Comparison of ENCODE assay signal across 8 mouse cellular contexts in genomic region chr2:118546104-118546797, GRCm38 (mm10). TPM values are rescaled to one million over a fixed set of nuclear protein-coding genes. Genes with fewer than 3 reads are reported as not detected.
DNase-seq lines count a peak whose midpoint lies in the region; ATAC-seq and TF ChIP-seq lines count a peak whose summit lies in the region.

No protein-coding gene starts in this region.

- no peaks in the 10 kb centered on the region for H3K9me3 ChIP-seq in heart, embryonic 15.5 days (replicated peaks)
- no peaks in the 10 kb centered on the region for H3K9me3 ChIP-seq in MEL (replicated peaks; ENCODE audit: insufficient read depth, low read length)
- H3K9me3 ChIP-seq in hindbrain, embryonic 16.5 days (ENCODE audit: control insufficient read depth, low read length) = no peaks in the 10 kb centered on the region

- no peak overlapping the region for H3ac ChIP-seq in myocyte (ENCODE audit: control insufficient read depth, insufficient read length)

- peaks cover 80% of the 10 kb centered on the region for H3K4me1 ChIP-seq in heart, embryonic 15.5 days (replicated peaks)
- peaks cover 23 to 50% of the 10 kb centered on the region in 2 experiments for H3K4me1 ChIP-seq in MEL (ENCODE audit: control insufficient read depth in 1 of 2, insufficient read depth in 2 of 2, low read length in 2 of 2)
- H3K4me1 ChIP-seq in hindbrain, embryonic 16.5 days (ENCODE audit: control insufficient read depth, insufficient read depth, low read depth, low read length) = peaks cover 52% of the 10 kb centered on the region

- TF ChIP-seq CTCF in MEL (IDR thresholded peaks at IDR 0.05 in 2 of 3, conservative IDR thresholded peaks at IDR 0.05 in 1 of 3; ENCODE audit: control insufficient read depth in 1 of 3, insufficient read depth in 1 of 3, low read depth in 2 of 3, low read length in 3 of 3, poor library complexity in 1 of 3, severe bottlenecking in 1 of 3) = 0 out of 6 replicates have a peak, but pooled peaks of 1 of the 3 experiments have one; percentile 2

- TF ChIP-seq POLR2A in MEL (IDR thresholded peaks at IDR 0.05; ENCODE audit: control insufficient read depth in 1 of 2, insufficient read depth in 1 of 2, low read depth in 1 of 2, low read length in 2 of 2, poor library complexity in 1 of 2) (no peak), myocyte (IDR thresholded peaks at IDR 0.05; ENCODE audit: insufficient read length, low read depth) (no peak)

- H3K9ac ChIP-seq in heart, embryonic 15.5 days = peak overlapping the region; percentile 20
- peak overlapping the region; percentile 67 for H3K9ac ChIP-seq in MEL (ENCODE audit: control insufficient read depth, low read depth, low read length, poor library complexity, severe bottlenecking)
- H3K9ac ChIP-seq in hindbrain, embryonic 16.5 days (ENCODE audit: low read depth, low read length) = no peak overlapping the region; the same call in 1 of the 2 replicates

- peak overlapping the region; percentile 98 for H3K27ac ChIP-seq in heart, embryonic 15.5 days
- peak overlapping the region; percentile 36 for H3K27ac ChIP-seq in MEL (ENCODE audit: control insufficient read depth, low read depth, low read length)
- H3K27ac ChIP-seq in hindbrain, embryonic 16.5 days (ENCODE audit: low read depth, low read length) = peak overlapping the region; percentile 4

- H3K36me3 ChIP-seq in heart, embryonic 15.5 days = no peaks in the 10 kb centered on the region
- H3K36me3 ChIP-seq in MEL (ENCODE audit: control insufficient read depth in 1 of 2, insufficient read depth in 2 of 2, low read length in 2 of 2) (peaks cover 0 to 24% of the 10 kb centered on the region in 2 experiments; a peak in 2 of 4 replicates), myocyte (ENCODE audit: control insufficient read depth, insufficient read depth) (no peaks in the 10 kb centered on the region)
- no peaks in the 10 kb centered on the region for H3K36me3 ChIP-seq in hindbrain, embryonic 16.5 days (ENCODE audit: control insufficient read depth, insufficient read depth, low read length)

- H3K4me2 ChIP-seq in heart, embryonic 15.5 days = peak overlapping the region; percentile 63
- peak overlapping the region; percentile 22; the same call in 1 of the 2 replicates for H3K4me2 ChIP-seq in hindbrain, embryonic 16.5 days (ENCODE audit: low read length)
- H3K4me2 ChIP-seq in myocyte (ENCODE audit: low read depth) = peak overlapping the region; percentile 78

- no peak for ATAC-seq in heart, embryonic 15.5 days (replicated peaks; ENCODE audit: insufficient number of reproducible peaks, insufficient read depth, low FRiP score, low read depth)
- no peak for ATAC-seq in hindbrain, embryonic 16.5 days

- H3K79me2 ChIP-seq in MEL (ENCODE audit: control insufficient read depth, insufficient read depth, low read length, poor library complexity) (no peaks in the 10 kb centered on the region; the same call in 1 of the 2 replicates), myocyte (ENCODE audit: control insufficient read depth, insufficient read depth) (no peaks in the 10 kb centered on the region)

- H3K4me3 ChIP-seq in heart, embryonic 15.5 days = no peak overlapping the region
- H3K4me3 ChIP-seq in MEL (ENCODE audit: control insufficient read depth in 1 of 2, insufficient read depth in 1 of 2, low read depth in 2 of 2, low read length in 2 of 2) = peak overlapping the region; percentile 7 to 28; a peak in 3 of 4 replicates
- H3K4me3 ChIP-seq in hindbrain, embryonic 16.5 days (ENCODE audit: low read length) = no peak overlapping the region
- no peak overlapping the region for H3K4me3 ChIP-seq in myocyte

- TF ChIP-seq RAD21 in MEL (IDR thresholded peaks at IDR 0.05; ENCODE audit: low read depth, low read length) = no peak

- 38% methylated on average over 5 of the region's 5 CpGs for WGBS in heart, embryonic 15.5 days
- WGBS in hindbrain, embryonic 16.5 days = 27% methylated on average over 5 of the region's 5 CpGs

- no peaks in the 10 kb centered on the region for H3K27me3 ChIP-seq in heart, embryonic 15.5 days
- H3K27me3 ChIP-seq in MEL (ENCODE audit: control insufficient read depth in 1 of 2, insufficient read depth in 2 of 2, low read length in 2 of 2) (no peaks in the 10 kb centered on the region), myocyte (ENCODE audit: control insufficient read depth, insufficient read depth, insufficient read length) (no peaks in the 10 kb centered on the region)
- H3K27me3 ChIP-seq in hindbrain, embryonic 16.5 days (replicated peaks; ENCODE audit: control insufficient read depth, insufficient read depth, low read length) = no peaks in the 10 kb centered on the region

- DNase-seq in heart, adult 11 months = no peak
- DNase-seq in MEL (ENCODE audit: low read depth, low spot score) = peak; percentile 48
- no peak for DNase-seq in urinary bladder, postnatal 14 days (ENCODE audit: low spot score)
- DNase-seq in kidney, adult 8-10 months = no peak
- no peak for DNase-seq in kidney, adult 9 months

- TF ChIP-seq EP300 in MEL (IDR thresholded peaks at IDR 0.05; ENCODE audit: low read depth in 1 of 2, low read length in 2 of 2) = no peak

TF ChIP-seq in MEL, 35 proteins besides CTCF, POLR2A, EP300 and RAD21:
- TF ChIP-seq USF1 (IDR thresholded peaks at IDR 0.05; ENCODE audit: low read depth, low read length) = no peak
- TF ChIP-seq TBP (IDR thresholded peaks at IDR 0.05; ENCODE audit: low read depth, low read length) = peak; percentile 78
- TF ChIP-seq USF2 (IDR thresholded peaks at IDR 0.05; ENCODE audit: borderline replicate concordance in 1 of 2, insufficient read depth in 1 of 2, low read depth in 1 of 2, low read length in 2 of 2) = no peak

TF ChIP-seq in myocyte, 11 proteins besides CTCF, POLR2A, EP300 and RAD21:
- TF ChIP-seq REST (IDR thresholded peaks at IDR 0.05; ENCODE audit: insufficient read depth, insufficient read length) (no peak), E2F4 (IDR thresholded peaks at IDR 0.05; ENCODE audit: insufficient read depth) (no peak), MYOD1 (IDR thresholded peaks at IDR 0.05; ENCODE audit: control insufficient read depth in 1 of 3, insufficient read length in 2 of 3, low read depth in 2 of 3) (no peak), MYOG (IDR thresholded peaks at IDR 0.05; ENCODE audit: control insufficient read depth in 1 of 3, insufficient read depth in 1 of 3, insufficient read length in 2 of 3, low read depth in 2 of 3) (no peak), SRF (IDR thresholded peaks at IDR 0.05; ENCODE audit: control insufficient read depth, insufficient read length, low read depth) (no peak), TCF3 (IDR thresholded peaks at IDR 0.05; ENCODE audit: insufficient read length, low read depth) (no peak), USF1 (IDR thresholded peaks at IDR 0.05; ENCODE audit: low read depth) (no peak), CEBPB (IDR thresholded peaks at IDR 0.05; ENCODE audit: insufficient read depth, poor library complexity, severe bottlenecking) (no peak)

RNA-seq across cellular contexts. Expression of gene Bmf, which starts 3.2 kb away (rescaled TPM):
- polyA plus RNA-seq in heart, embryonic 15.5 days (2015; fragmentation: Nextera tagmentation; extraction: Ambion mirVana) = 1.9 and 3.8 TPM in 2 replicates
- 0.39 TPM in 2 replicates for total RNA-seq in MEL (2012; rRNA removed)
- polyA plus RNA-seq in MEL (2012; ENCODE audit: insufficient read depth in 1 of 2, insufficient read length in 2 of 2, low read depth in 1 of 2, low replicate concordance in 2 of 2, missing spikeins in 1 of 2) (under 1 TPM in 1 of 2 experiments, not detected in 1; 0.50 TPM), myocyte (2012; fragmentation: generic; extraction: Trizol) (4.8 TPM)
- polyA plus RNA-seq in hindbrain, embryonic 16.5 days (2015; fragmentation: Nextera tagmentation; extraction: Ambion mirVana) = 1.6 and 1.9 TPM in 2 replicates

RNA-seq across cellular contexts. Expression of gene Bub1b, which starts 51.8 kb away (rescaled TPM):
- polyA plus RNA-seq in heart, embryonic 15.5 days (2015; fragmentation: Nextera tagmentation; extraction: Ambion mirVana) = 56.7 and 74.8 TPM in 2 replicates
- total RNA-seq in MEL (2012; rRNA removed) = 87.5 and 118 TPM in 2 replicates
- polyA plus RNA-seq in MEL (2012; ENCODE audit: insufficient read depth in 1 of 2, insufficient read length in 2 of 2, low read depth in 1 of 2, low replicate concordance in 2 of 2, missing spikeins in 1 of 2) (100 to 1,000 TPM in 1 of 2 experiments, not detected in 1; 120 TPM), myocyte (2012; fragmentation: generic; extraction: Trizol) (25.6 TPM)
- polyA plus RNA-seq in hindbrain, embryonic 16.5 days (2015; fragmentation: Nextera tagmentation; extraction: Ambion mirVana) = 13.8 and 16.9 TPM in 2 replicates

Comparison
In these comparisons a context has a peak if more than half of its experiments do, and no peak if none do; other contexts are left out.
1. H3K27ac ChIP-seq: peak in every context shown above with its lines; median percentile 98 in heart, embryonic 15.5 days; 36 in MEL; 4 in hindbrain, embryonic 16.5 days.
2. H3K4me2 ChIP-seq: peak in every context shown above with its lines; median percentile 78 in myocyte; 63 in heart, embryonic 15.5 days; 22 in hindbrain, embryonic 16.5 days.
3. H3K4me3 ChIP-seq: peak in MEL (2 of 2); none in heart, embryonic 15.5 days (single experiment), hindbrain, embryonic 16.5 days (single experiment) and myocyte (single experiment).